Mouse (Mus musculus) forebrain, embryonic 10.5 days (tissue): Measurements from ENCODE around the gene Apeh. TPM values are rescaled to one million over a fixed set of nuclear protein-coding genes. Genes with fewer than 3 reads are reported as not detected.

ENCODE experiments used
- DNase-seq: peaks from one replicate; pipeline ENCODE4 v3.0.0-alpha.2; 2017; ENCODE audit warnings: low spot score; ENCODE audit errors: extremely low spot score
- H3K27ac ChIP-seq: fragments of 300-500 bp; sonication (generic); 2 replicates; pipeline ENCODE4 v1.5.1; 2016; ENCODE audit warnings: mild to moderate bottlenecking
- H3K27me3 ChIP-seq: fragments of 300-500 bp; sonication (generic); 2 replicates; pipeline ENCODE4 v1.6.1; 2016; ENCODE audit warnings: mild to moderate bottlenecking; ENCODE audit not compliant: poor library complexity, severe bottlenecking
- H3K36me3 ChIP-seq: fragments of 300-500 bp; sonication (generic); replicated peaks from 2 replicates; pipeline ENCODE4 v1.6.1; 2016; ENCODE audit warnings: mild to moderate bottlenecking, moderate library complexity
- H3K4me1 ChIP-seq: fragments of 300-500 bp; sonication (generic); 2 replicates; pipeline ENCODE4 v1.6.1; 2016
- H3K4me3 ChIP-seq: fragments of 300-500 bp; sonication (generic); 2 replicates; pipeline ENCODE4 v1.5.1; 2016; ENCODE audit warnings: mild to moderate bottlenecking, moderate library complexity
- H3K9me3 ChIP-seq: fragments of 300-500 bp; sonication (generic); 2 replicates; pipeline ENCODE4 v1.6.1; 2016; ENCODE audit warnings: mild to moderate bottlenecking, moderate library complexity
- WGBS: fragments of 180-500 bp; shearing (Covaris S2); methylation state at CpG from one replicate; pipeline ENCODE4 v1.1.7; 2016; 5-methylcytosine and 5-hydroxymethylcytosine counted together
- polyA plus RNA-seq: library from polyadenylated mRNA; unstranded; fragments of >200 nt; fragmentation: Nextera tagmentation; extraction: Ambion mirVana; gene quantifications from 2 replicates; pipeline ENCODE4 v1.2.1, GENCODE M21; 2016

The Apeh gene
- polyA plus RNA-seq, 1 experiment from 2014 or later = 79.4 TPM

DNA sequence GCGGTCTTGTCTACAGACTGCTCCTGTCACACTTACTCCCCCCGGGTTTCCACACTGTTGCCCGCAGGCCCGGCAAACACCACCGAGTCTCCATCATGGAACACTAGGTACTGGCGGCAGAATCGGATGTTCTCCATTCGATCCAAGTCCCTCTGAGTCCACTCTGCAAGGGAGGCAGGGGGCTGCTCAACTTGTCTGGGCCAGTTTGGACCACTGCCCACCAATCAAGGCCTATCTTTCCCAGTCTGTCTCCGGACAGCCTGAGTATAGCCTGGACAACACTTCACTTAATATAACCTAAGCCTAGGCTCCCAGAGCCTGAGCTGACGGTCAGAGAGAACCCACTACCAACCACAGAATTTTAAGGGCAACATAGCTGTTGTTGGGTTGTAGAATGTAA lies 820 bp downstream of the Apeh start:
- no peak for DNase-seq
- WGBS = 80% methylated on average over 10 of the region's 10 CpGs
- H3K36me3 ChIP-seq = peaks cover 44% of the 10 kb centered on the region
- H3K27ac ChIP-seq = peak overlapping the region; percentile 88
- H3K9me3 ChIP-seq = no peaks in the 10 kb centered on the region
- peaks cover 38% of the 10 kb centered on the region for H3K4me1 ChIP-seq
- peak overlapping the region; percentile 79 for H3K4me3 ChIP-seq
- H3K27me3 ChIP-seq = no peaks in the 10 kb centered on the region

DNA sequence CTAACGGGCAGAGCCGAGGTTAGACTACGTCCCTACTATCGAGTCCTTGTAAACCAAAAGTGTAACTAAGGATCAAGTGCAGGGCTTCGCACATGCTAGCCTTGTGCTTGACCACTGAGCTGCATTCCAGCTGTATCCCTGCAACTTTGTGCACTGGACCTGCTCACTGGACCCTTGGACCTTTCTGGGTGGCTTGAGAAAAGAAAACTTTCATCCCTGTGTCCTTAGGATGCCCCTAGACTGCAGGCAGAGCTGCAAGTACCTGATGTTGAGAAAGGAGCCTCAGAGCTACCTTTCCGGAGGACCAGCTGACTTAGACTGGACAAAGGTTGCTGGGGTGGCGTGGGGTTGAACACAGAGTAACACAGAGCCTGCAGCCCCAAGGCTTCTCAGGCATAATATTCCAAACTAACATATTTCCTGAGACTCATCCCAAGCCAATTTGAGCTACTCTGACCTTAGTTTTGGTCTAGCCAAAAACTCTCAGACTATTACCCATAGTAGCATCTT lies 3.7 kb downstream of the Apeh start:
- H3K4me3 ChIP-seq = no peak overlapping the region
- peaks cover 74% of the 10 kb centered on the region for H3K36me3 ChIP-seq
- 95% methylated on average over 7 of the region's 7 CpGs for WGBS
- DNase-seq = no peak
- no peaks in the 10 kb centered on the region for H3K27me3 ChIP-seq
- peaks cover 29% of the 10 kb centered on the region for H3K4me1 ChIP-seq
- H3K9me3 ChIP-seq = no peaks in the 10 kb centered on the region
- H3K27ac ChIP-seq = no peak overlapping the region

DNA sequence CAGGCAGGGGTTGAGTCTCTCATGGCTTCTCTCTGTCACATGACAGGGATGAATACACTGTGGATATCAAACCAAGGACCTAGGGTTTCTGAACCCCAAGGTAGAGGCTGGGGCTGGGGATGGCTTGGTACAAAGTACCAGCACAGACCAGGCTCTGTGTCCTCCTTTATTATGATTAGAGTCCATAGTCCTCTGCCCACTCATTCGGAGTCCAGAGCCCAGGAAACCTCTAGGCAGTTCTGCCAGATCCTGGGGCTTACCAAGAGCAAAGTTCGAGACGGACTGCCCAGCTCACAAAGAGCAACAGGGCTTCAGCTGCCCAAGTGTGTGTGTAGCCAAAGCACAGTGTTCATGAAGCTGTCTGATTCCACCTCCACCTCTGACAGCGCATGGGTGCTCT lies 9.1 kb downstream of the Apeh start:
- no peaks in the 10 kb centered on the region for H3K9me3 ChIP-seq
- peaks cover 65% of the 10 kb centered on the region for H3K36me3 ChIP-seq
- H3K4me3 ChIP-seq = no peak overlapping the region
- peaks cover 44% of the 10 kb centered on the region for H3K27me3 ChIP-seq
- DNase-seq = no peak
- H3K27ac ChIP-seq = no peak overlapping the region
- peaks cover 24% of the 10 kb centered on the region for H3K4me1 ChIP-seq
- 92% methylated on average over 4 of the region's 4 CpGs for WGBS

DNA sequence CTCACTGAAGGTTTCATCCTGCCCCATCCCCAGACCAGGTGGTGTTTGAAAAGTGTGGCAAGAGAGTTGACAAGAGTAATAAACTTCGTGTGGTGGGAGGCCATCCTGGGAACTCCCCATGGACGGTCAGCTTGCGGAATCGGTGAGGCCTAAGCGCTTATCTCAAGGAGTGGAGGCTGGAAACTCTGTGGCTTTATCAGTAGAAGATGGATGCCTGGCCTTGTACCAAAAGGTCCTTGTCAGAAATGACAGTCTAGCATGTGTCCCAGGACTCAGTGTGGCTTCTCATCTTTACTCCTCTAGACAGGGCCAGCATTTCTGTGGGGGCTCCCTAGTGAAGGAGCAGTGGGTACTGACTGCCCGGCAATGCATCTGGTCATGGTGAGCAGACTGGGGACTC lies 10.8 kb downstream of the Apeh start:
- no peak for DNase-seq
- Histone ChIP-seq H3K27me3 (peaks cover 47% of the 10 kb centered on the region), H3K36me3 (peaks cover 48% of the 10 kb centered on the region), H3K4me3 (no peak overlapping the region), H3K9me3 (no peaks in the 10 kb centered on the region), H3K27ac (no peak overlapping the region), H3K4me1 (peaks cover 37% of the 10 kb centered on the region)
- WGBS = 85% methylated on average over 6 of the region's 6 CpGs

DNA sequence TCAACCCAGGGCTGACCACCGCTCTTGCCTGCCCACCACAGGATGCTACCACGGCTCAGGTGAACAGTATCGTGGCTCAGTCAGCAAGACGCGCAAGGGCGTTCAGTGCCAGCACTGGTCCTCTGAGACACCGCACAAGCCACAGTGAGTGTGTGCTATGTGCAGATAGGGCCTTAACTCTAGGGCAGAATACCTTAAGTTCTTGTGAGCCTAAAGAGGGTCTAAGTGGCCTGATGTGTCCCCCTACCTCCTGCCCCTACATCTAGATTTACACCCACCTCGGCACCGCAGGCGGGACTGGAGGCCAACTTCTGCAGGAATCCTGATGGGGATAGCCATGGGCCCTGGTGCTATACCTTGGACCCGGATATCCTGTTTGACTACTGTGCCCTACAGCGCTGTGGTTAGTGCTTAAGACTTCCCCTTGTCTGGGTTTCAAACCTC lies 11.4 kb downstream of the Apeh start, which contains the start of gene Rnf123:
Gene Rnf123, minus strand, starts transcription at position 359 of the 444 bp plus-strand sequence.
- peak within 1 kb of the TSS; percentile 25; the same call in 1 of the 2 replicates for H3K27ac ChIP-seq
- H3K27me3 ChIP-seq = peaks cover 47% of the 10 kb centered on the region
- peak within 1 kb of the TSS; percentile 32 for H3K4me3 ChIP-seq
- WGBS = 32% methylated on average over 12 of the region's 12 CpGs
- peaks cover 43% of the 10 kb centered on the region for H3K36me3 ChIP-seq
- peaks cover 42% of the 10 kb centered on the region for H3K4me1 ChIP-seq
- H3K9me3 ChIP-seq = no peaks in the 10 kb centered on the region
- DNase-seq = no peak

DNA sequence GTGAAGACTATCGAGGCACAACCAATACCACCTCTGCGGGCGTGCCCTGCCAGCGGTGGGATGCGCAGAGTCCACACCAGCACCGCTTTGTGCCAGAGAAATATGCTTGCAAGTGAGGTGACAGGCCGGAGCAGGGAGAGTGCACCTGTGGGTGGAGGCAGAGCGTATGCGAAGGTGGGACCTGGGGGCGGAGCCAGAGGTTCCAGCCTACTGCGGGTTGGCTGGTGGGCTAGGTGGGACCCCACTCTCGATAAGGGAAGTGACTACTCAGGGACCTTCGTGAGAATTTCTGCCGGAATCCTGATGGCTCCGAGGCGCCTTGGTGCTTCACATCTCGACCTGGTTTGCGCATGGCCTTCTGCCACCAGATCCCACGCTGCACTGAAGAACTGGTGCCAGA lies 11.9 kb downstream of the Apeh start:
- DNase-seq = no peak
- peaks cover 47% of the 10 kb centered on the region for H3K4me1 ChIP-seq
- WGBS = 8% methylated on average over 19 of the region's 19 CpGs
- peaks cover 47% of the 10 kb centered on the region for H3K27me3 ChIP-seq
- no peaks in the 10 kb centered on the region for H3K9me3 ChIP-seq
- peaks cover 38% of the 10 kb centered on the region for H3K36me3 ChIP-seq
- peak overlapping the region; percentile 32 for H3K4me3 ChIP-seq
- H3K27ac ChIP-seq = peak overlapping the region; percentile 25; the same call in 1 of the 2 replicates

DNA sequence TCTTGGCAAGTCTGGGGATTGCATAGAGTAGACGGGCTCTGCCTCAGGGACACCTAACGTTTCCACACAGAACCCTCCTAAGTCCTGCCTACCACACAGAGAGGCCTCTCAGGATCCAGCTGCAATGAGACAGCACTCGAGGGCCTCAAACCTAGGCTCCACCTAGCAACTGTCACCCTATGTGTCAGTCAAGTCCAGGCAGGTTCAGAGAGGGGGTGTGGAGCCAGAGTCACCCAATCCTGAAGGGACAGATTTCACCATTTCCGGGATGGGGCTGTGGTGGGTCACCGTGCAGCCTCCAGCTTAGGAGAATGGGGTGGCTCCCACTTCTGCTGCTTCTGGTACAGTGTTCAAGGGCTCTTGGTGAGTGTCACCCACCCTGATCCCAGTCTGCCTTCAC lies 14.2 kb downstream of the Apeh start, which contains the start of gene Mst1:
Gene Mst1, plus strand, starts transcription at position 269 of the 400 bp plus-strand sequence.
- Histone ChIP-seq H3K4me3 (peak within 1 kb of the TSS; percentile 67), H3K27me3 (peaks cover 47% of the 10 kb centered on the region), H3K9me3 (no peaks in the 10 kb centered on the region), H3K36me3 (peaks cover 20% of the 10 kb centered on the region), H3K27ac (peak within 1 kb of the TSS; percentile 88), H3K4me1 (peaks cover 53% of the 10 kb centered on the region)
- no peak for DNase-seq
- WGBS = 76% methylated on average over 5 of the region's 5 CpGs

DNA sequence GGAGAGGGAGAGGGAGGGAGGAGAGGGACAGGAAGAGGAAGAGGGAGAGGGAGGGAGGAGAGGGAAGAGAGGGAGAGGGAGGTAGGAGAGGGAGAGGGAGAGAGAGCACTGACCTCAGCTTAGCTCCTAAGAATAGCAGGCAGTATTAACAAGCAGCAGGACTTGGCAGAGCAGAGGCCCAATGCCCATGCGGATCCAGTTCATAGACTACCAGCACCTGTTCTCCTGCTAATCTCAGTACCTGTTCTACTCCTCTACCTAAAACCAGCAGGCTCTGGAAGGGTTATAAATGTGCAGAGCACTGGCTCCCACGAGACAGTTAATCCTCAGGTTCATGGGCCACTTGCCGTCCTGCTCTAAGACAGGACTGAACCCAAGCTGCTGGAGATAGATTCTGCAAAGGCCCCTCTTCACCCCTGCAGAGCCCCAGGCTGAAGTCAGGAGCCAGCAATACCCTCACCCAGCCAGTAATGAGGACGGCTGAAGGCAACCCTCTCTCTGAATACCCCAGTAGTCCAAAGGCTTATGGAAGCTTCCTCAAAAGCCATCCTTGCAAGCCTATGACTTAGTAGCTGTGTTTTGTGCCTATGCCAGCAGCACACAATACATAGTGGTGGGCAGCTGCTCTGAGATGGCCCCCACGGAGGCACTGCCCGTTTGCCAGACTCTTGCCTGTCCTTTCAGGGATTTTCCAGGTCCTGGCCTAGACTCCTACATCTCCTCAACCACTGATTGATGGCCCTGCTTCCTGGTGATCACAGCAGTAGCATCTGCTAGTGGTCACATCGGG lies 21.1 kb downstream of the Apeh start:
- Histone ChIP-seq H3K36me3 (peaks cover 41% of the 10 kb centered on the region), H3K27ac (peak overlapping the region; percentile 51), H3K9me3 (no peaks in the 10 kb centered on the region), H3K27me3 (no peaks in the 10 kb centered on the region), H3K4me1 (peaks cover 31% of the 10 kb centered on the region), H3K4me3 (no peak overlapping the region)
- WGBS = 72% methylated on average over 7 of the region's 7 CpGs
- no peak for DNase-seq

DNA sequence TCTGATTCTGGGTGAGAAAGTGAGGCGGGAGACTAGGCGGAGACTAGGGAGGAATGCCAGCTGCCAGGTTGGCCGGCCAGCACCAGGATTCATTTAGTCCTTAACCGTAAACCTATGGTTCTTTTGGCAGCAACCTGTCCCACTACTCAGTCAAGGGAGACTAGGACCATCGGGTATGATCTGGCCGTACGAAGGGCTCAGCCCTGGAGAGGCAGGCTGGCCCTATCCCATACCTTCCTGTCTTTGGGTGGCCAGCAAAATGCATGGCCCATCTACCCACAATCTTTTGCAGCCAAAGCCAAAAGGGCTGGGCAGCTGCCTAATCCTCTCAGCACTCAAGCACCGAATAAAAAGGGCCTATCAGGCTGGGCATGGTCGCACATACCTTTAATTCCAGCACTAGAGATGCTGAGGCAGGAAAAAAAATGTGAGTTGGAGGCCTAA lies 21.9 kb downstream of the Apeh start:
- H3K4me1 ChIP-seq = peaks cover 25% of the 10 kb centered on the region
- 60% methylated on average over 9 of the region's 9 CpGs for WGBS
- no peaks in the 10 kb centered on the region for H3K27me3 ChIP-seq
- no peaks in the 10 kb centered on the region for H3K9me3 ChIP-seq
- H3K27ac ChIP-seq = 0 out of 2 replicates have a peak overlapping the region, but pooled peaks have one; percentile 51
- no peak for DNase-seq
- H3K4me3 ChIP-seq = no peak overlapping the region
- H3K36me3 ChIP-seq = peaks cover 41% of the 10 kb centered on the region

DNA sequence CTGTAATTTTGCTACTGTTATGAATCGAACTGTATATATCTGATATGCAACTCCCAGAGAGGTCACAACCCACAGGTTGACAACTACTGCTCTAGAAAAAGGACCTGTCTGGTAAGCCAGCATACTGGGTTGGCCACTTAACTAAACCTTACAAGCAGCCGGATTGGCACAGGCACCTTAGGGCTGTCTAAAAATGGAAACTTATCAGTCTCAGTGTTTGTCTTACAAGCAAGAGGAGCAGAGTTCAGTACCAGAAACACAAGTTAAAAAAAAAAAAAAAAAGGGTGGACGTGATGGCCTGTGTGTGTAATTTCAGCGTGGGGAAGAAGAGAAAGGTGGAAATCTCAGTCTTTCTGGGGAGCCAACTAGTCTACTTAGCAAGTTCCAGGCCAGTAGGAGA lies 22.6 kb downstream of the Apeh start:
- H3K36me3 ChIP-seq = peaks cover 44% of the 10 kb centered on the region
- H3K9me3 ChIP-seq = no peaks in the 10 kb centered on the region
- H3K27me3 ChIP-seq = no peaks in the 10 kb centered on the region
- 87% methylated on average over 4 of the region's 4 CpGs for WGBS
- DNase-seq = no peak
- H3K4me1 ChIP-seq = peaks cover 20% of the 10 kb centered on the region
- no peak overlapping the region for H3K27ac ChIP-seq
- no peak overlapping the region for H3K4me3 ChIP-seq

DNA sequence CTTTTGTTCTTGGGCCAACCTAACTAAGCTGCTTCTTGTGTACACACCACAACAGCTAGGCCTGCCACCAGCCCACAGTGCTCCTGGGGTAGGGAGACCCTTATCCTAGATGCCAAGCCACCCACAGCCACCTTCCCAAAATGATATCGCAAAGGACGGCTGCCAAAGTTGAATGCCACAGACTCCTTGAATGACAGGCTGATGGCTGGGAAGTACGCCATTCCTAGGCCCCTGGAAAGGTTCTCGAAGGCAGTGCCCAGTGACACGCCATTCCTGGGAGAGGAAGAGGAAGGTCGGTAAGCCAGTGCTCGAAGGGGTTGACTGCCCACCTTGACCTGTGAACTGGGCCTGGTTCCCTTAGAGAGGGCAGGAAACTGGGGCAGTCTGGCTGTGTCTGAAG lies 24.9 kb downstream of the Apeh start:
- 90% methylated on average over 7 of the region's 7 CpGs for WGBS
- H3K36me3 ChIP-seq = peaks cover 57% of the 10 kb centered on the region
- no peak for DNase-seq

DNA sequence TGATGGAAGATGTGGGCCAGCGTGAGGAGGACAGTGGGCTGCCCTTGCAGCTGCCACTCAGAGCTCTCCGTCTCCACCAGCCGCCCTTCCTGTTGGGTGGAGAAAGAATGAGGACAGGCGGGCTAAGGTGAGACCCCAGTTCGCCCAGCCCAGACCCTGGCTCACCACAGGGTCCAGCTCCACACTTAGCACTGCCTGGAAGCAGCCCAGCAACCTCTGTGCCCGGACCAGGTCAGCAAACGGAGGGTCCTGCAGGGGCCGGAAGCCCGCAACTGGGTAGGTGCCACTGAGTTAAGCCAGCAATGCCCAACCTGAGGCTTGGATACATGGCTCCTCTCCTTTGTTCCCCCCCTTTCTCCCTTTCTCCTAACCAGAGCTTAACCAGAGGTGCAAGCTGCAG lies 25.4 kb downstream of the Apeh start:
- no peak overlapping the region for H3K4me3 ChIP-seq
- H3K27ac ChIP-seq = no peak overlapping the region
- H3K36me3 ChIP-seq = peaks cover 62% of the 10 kb centered on the region
- WGBS = 92% methylated on average over 9 of the region's 9 CpGs
- DNase-seq = no peak
- no peaks in the 10 kb centered on the region for H3K27me3 ChIP-seq
- H3K4me1 ChIP-seq = peaks cover 20% of the 10 kb centered on the region
- no peaks in the 10 kb centered on the region for H3K9me3 ChIP-seq

More for the DNA sequence above, 24.9 kb downstream of the Apeh start:
- Histone ChIP-seq H3K9me3 (no peaks in the 10 kb centered on the region), H3K4me3 (no peak overlapping the region), H3K4me1 (peaks cover 20% of the 10 kb centered on the region), H3K27me3 (no peaks in the 10 kb centered on the region), H3K27ac (no peak overlapping the region)

DNA sequence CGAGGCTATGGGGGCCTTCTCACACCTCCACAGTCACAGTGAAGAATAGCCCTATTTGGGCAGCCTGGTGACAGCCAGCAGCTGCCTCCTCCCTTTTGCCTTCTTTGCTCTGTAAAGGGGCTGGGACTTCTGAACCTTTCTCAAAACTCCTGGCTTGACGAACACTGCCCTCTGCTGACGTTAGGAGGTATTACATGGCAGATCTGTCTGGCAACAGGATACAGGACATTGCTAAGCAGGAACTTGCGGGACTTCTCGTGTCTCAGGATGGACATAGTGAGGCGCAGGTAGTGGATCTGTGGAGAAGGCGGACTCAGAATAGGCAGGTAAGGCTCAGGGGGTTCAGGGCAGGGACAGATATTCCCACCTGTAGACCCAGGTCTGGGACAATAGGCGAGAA lies 26.5 kb downstream of the Apeh start:
- 28% methylated on average over 8 of the region's 8 CpGs for WGBS
- Histone ChIP-seq H3K36me3 (peaks cover 67% of the 10 kb centered on the region), H3K27me3 (no peaks in the 10 kb centered on the region), H3K27ac (no peak overlapping the region), H3K4me1 (peaks cover 10% of the 10 kb centered on the region), H3K4me3 (no peak overlapping the region), H3K9me3 (no peaks in the 10 kb centered on the region)
- DNase-seq = peak; percentile 85
